Mouse (Mus musculus) kidney, embryonic 14.5 days (tissue): ENCODE measurements around the gene Rasa1. TPM values are rescaled to one million over a fixed set of nuclear protein-coding genes. Genes with fewer than 3 reads are reported as not detected.

Experiments used
- ATAC-seq: fragments of 200-750 bp; cut with Nextera tagmentation; 2 replicates; pipeline ENCODE4 v1.8.0; 2017; ENCODE audit warnings: moderate number of reproducible peaks, mild to moderate bottlenecking, moderate TSS enrichment, moderate library complexity; ENCODE audit not compliant: low FRiP score, low TSS enrichment
- H3K27ac ChIP-seq: fragments of 300-500 bp; sonication (generic); 2 replicates; pipeline ENCODE4 v1.5.1; 2014; ENCODE audit warnings: low read depth, mild to moderate bottlenecking, low read length, moderate library complexity, mixed read lengths
- H3K27me3 ChIP-seq: fragments of 300-500 bp; sonication (generic); 2 replicates; pipeline ENCODE4 v1.6.1; 2014; ENCODE audit warnings: mild to moderate bottlenecking, low read length; ENCODE audit not compliant: control insufficient read depth, insufficient read depth
- H3K36me3 ChIP-seq: fragments of 300-500 bp; sonication (generic); 2 replicates; pipeline ENCODE4 v1.6.1; 2014; ENCODE audit warnings: low read length, mixed read lengths; ENCODE audit not compliant: control insufficient read depth, insufficient read depth
- H3K4me1 ChIP-seq: fragments of 300-500 bp; sonication (generic); 2 replicates; pipeline ENCODE4 v1.6.1; 2014; ENCODE audit warnings: low read length, mixed read lengths; ENCODE audit not compliant: control insufficient read depth, insufficient read depth
- H3K4me2 ChIP-seq: fragments of 300-500 bp; sonication (generic); replicated peaks from 2 replicates; pipeline ENCODE4 v1.6.1; 2014; ENCODE audit warnings: low read depth, mild to moderate bottlenecking, low read length
- H3K4me3 ChIP-seq: fragments of 300-500 bp; sonication (generic); 2 replicates; pipeline ENCODE4 v1.5.1; 2014; ENCODE audit warnings: mild to moderate bottlenecking, low read length
- H3K9ac ChIP-seq: fragments of 300-500 bp; sonication (generic); 2 replicates; pipeline ENCODE4 v1.6.1; 2014; ENCODE audit warnings: low read depth, mild to moderate bottlenecking, low read length, moderate library complexity
- H3K9me3 ChIP-seq: fragments of 300-500 bp; sonication (generic); 2 replicates; pipeline ENCODE4 v1.6.1; 2016; ENCODE audit warnings: low read length; ENCODE audit not compliant: control insufficient read depth
- WGBS: fragments of 180-500 bp; shearing (Covaris S2); extraction: QIAGEN DNeasy Blood & Tissue Kit; methylation state at CpG from one replicate; pipeline ENCODE4 v1.1.7; 2014; 5-methylcytosine and 5-hydroxymethylcytosine counted together
- polyA plus RNA-seq: library from polyadenylated mRNA; unstranded; fragments of >200 nt; fragmentation: Nextera tagmentation; extraction: Ambion mirVana; gene quantifications from 2 replicates; pipeline ENCODE4 v1.2.1, GENCODE M21; 2014

Rasa1 gene
- polyA plus RNA-seq, 1 experiment from 2014 or later, result 63.0 TPM

- H3K9me3 ChIP-seq, result no peaks in the 10 kb centered on the region
- ATAC-seq, result peak; percentile 88
- peak overlapping the region; percentile 77 for H3K4me2 ChIP-seq
- H3K27me3 ChIP-seq, result no peaks in the 10 kb centered on the region
- WGBS, result under 1% methylated on average over 17 of the region's 17 CpGs
- peaks cover 10% of the 10 kb centered on the region for H3K36me3 ChIP-seq
- peak overlapping the region; percentile 71 for H3K27ac ChIP-seq
- H3K4me1 ChIP-seq, result no peaks in the 10 kb centered on the region
- peak overlapping the region; percentile 91 for H3K4me3 ChIP-seq
- peak overlapping the region; percentile 81 for H3K9ac ChIP-seq
Measured at GRCm38 (mm10) chr13:85189644-85190121, 99.2 kb downstream of the Rasa1 start.

- Histone ChIP-seq H3K9me3 (no peaks in the 10 kb centered on the region), H3K4me1 (no peaks in the 10 kb centered on the region), H3K9ac (peak within 1 kb of the TSS; percentile 81), H3K4me2 (peak within 1 kb of the TSS; percentile 77), H3K27ac (peak within 1 kb of the TSS; percentile 71), H3K4me3 (peak within 1 kb of the TSS; percentile 91), H3K27me3 (no peaks in the 10 kb centered on the region), H3K36me3 (peaks cover 10% of the 10 kb centered on the region)
- peak; percentile 99 for ATAC-seq
- 2% methylated on average over 44 of the region's 44 CpGs for WGBS
Measured at GRCm38 (mm10) chr13:85188903-85189643, 99.9 kb downstream of the Rasa1 start, which contains the start of gene Ccnh. Ccnh (plus strand) TSS chr13:85189408.

Other genes with a start within 250 kb of the Rasa1 start
- 89.2 and 93.3 TPM in 2 replicates for gene Ccnh, start 99.7 kb downstream of the Rasa1 start, polyA plus RNA-seq